Mouse (Mus musculus) forebrain, embryonic 14.5 days (tissue): ENCODE measurements at regions not wholly inside any gene's neighbourhood (a gene's known extent, or its start where the extent isn't known, plus 50 kb on each side); places are given as distances from the start of the nearest gene placed in this dataset.

Experiments used
- ATAC-seq: fragments of 200-750 bp; cut with Nextera tagmentation; 2 replicates; pipeline ENCODE4 v1.8.0; 2017; ENCODE audit warnings: mild to moderate bottlenecking, moderate library complexity
- DNase-seq: peaks from one replicate; pipeline ENCODE4 v3.0.0-alpha.2; 2015; ENCODE audit warnings: low spot score
- H3K27ac ChIP-seq: fragments of 300-500 bp; sonication (generic); 2 replicates; pipeline ENCODE4 v1.5.1; 2014; ENCODE audit warnings: low read depth, mild to moderate bottlenecking, control low read depth, low read length, moderate library complexity
- H3K27me3 ChIP-seq: fragments of 300-500 bp; sonication (generic); replicated peaks from 2 replicates; pipeline ENCODE4 v1.6.1; 2014; ENCODE audit warnings: low read length, control low read depth, mixed read lengths; ENCODE audit not compliant: control insufficient read depth, insufficient read depth
- H3K36me3 ChIP-seq: fragments of 300-500 bp; sonication (generic); 2 replicates; pipeline ENCODE4 v1.6.1; 2014; ENCODE audit warnings: low read length, control low read depth; ENCODE audit not compliant: control insufficient read depth, insufficient read depth
- H3K4me1 ChIP-seq: fragments of 300-500 bp; sonication (generic); 2 replicates; pipeline ENCODE4 v1.6.1; 2014; ENCODE audit warnings: antibody characterized with exemption, low read length, control low read depth; ENCODE audit not compliant: control insufficient read depth, insufficient read depth
- H3K4me2 ChIP-seq: fragments of 300-500 bp; sonication (generic); 2 replicates; pipeline ENCODE4 v1.6.1; 2014; ENCODE audit warnings: mild to moderate bottlenecking, control low read depth, low read length
- H3K4me3 ChIP-seq: fragments of 300-500 bp; sonication (generic); 2 replicates; pipeline ENCODE4 v1.5.1; 2014; ENCODE audit warnings: low read depth, low read length, control low read depth
- H3K9ac ChIP-seq: fragments of 300-500 bp; sonication (generic); 2 replicates; pipeline ENCODE4 v1.6.1; 2014; ENCODE audit warnings: mild to moderate bottlenecking, low read length, control low read depth, moderate library complexity
- H3K9me3 ChIP-seq: fragments of 300-500 bp; sonication (generic); replicated peaks from 2 replicates; pipeline ENCODE4 v1.6.1; 2016; ENCODE audit warnings: low read length, control low read depth, mixed read lengths; ENCODE audit not compliant: control insufficient read depth
- WGBS: fragments of 180-500 bp; shearing (Covaris S2); extraction: QIAGEN DNeasy Blood & Tissue Kit; methylation state at CpG from one replicate; pipeline ENCODE4 v1.1.7; 2014; 5-methylcytosine and 5-hydroxymethylcytosine counted together

DNA sequence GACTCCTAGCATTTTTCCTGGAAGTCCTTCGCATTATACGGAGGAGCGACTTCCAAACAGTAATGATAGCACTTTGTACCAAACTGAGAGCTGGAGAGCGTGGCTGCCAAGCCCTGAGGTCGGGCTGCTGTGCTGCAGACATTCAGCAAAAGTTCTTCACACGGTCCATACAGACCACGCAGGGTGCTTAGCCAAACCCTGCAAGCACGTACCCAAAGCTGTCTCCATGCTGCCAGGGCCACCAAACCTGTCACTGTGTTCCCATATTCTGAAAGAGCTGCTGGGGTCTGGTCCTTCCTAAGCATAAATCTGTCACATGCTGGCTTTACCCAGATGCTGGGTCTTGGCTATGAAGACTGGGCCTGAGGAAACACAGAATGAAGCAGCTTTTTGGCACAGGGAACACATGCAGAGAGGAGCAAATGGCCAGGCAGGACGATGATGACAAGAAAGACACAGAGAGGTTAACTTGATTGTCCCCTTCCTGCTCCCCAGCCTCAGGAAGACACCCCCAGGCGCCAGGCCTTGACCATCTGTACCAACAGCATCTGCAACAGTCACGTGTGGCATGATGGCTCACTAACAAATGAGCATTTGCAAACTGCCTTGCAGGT, 354.0 kb upstream of the Nfe2l3 start:
- WGBS: 42% methylated on average over 11 of the region's 11 CpGs
- Histone ChIP-seq H3K4me3 (no peak overlapping the region), H3K27ac (peak overlapping the region; percentile 90), H3K36me3 (no peaks in the 10 kb centered on the region), H3K9ac (peak overlapping the region; percentile 18; the same call in 1 of the 2 replicates), H3K4me2 (0 out of 2 replicates have a peak overlapping the region, but pooled peaks have one; percentile 3), H3K4me1 (peaks cover 26% of the 10 kb centered on the region), H3K9me3 (no peaks in the 10 kb centered on the region), H3K27me3 (no peaks in the 10 kb centered on the region)
- DNase-seq: peak; percentile 50
- ATAC-seq: no peak

DNA sequence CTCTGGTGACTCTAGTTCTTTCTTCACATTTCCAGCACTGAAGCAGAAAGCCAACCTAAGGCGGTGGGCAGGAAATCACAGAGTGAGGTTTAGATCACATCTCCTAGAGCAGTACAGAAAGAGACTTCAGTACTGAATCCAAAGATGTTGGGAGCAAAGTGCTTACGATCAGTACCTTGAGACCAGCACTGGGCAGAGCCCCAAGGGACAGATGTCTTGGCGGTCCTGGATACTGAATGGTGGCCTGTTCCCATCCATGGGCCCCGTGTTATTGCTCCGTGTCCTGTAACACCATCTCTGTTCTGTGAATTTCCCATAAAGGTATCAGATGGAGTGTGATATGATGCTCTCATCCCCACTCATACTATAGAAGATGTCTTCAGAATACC, 353.5 kb upstream of the Nfe2l3 start:
- Histone ChIP-seq H3K9me3 (no peaks in the 10 kb centered on the region), H3K36me3 (no peaks in the 10 kb centered on the region), H3K27ac (peak overlapping the region; percentile 90), H3K4me3 (no peak overlapping the region), H3K9ac (no peak overlapping the region), H3K4me2 (no peak overlapping the region), H3K27me3 (no peaks in the 10 kb centered on the region), H3K4me1 (peaks cover 26% of the 10 kb centered on the region)
- ATAC-seq (no peak), DNase-seq (no peak)
- 76% methylated on average over 5 of the region's 5 CpGs for WGBS

DNA sequence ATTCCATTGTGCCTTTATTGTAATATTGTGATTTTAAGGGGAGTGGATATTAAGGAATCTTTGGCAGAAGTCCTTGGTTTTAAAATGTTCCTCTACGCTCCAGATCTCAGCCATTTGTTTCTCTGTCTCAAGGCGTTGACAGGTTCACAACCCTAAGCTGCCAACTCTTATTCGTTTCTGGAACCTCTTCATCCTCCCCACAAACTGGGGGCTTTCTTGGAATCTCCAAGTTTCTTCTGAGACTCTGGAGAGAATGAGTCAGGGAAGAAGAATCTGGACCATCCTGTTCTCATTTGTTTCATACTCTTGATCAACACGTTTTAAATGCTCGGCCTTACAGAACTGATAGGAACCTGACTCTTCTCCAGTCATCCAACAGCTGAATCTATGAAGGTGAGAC, 351.4 kb upstream of the Nfe2l3 start:
- ATAC-seq (no peak), DNase-seq (no peak)
- H3K4me2 ChIP-seq: no peak overlapping the region
- no peak overlapping the region for H3K4me3 ChIP-seq
- H3K36me3 ChIP-seq: no peaks in the 10 kb centered on the region
- no peaks in the 10 kb centered on the region for H3K9me3 ChIP-seq
- peaks cover 26% of the 10 kb centered on the region for H3K4me1 ChIP-seq
- H3K27ac ChIP-seq: no peak overlapping the region
- no peaks in the 10 kb centered on the region for H3K27me3 ChIP-seq
- 85% methylated on average over 5 of the region's 5 CpGs for WGBS
- H3K9ac ChIP-seq: no peak overlapping the region

DNA sequence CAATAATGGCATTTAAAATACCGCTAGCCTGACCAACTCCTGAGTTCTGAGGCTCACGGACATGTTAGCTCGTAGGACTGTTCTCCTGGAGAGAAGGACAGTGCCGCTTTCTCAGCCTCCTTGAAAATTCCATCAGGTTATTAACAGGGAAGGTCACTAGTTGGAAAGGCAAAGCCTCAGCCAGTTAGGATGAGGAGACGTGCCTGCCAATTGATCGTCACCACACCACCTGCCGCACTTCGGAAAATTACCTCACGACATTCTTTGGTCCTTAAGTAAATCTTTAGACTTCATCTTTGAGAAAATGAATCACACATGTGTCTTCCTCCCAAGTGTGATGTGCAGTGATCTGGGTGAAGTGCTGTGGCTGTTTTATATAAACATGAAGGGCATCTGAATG, 347.8 kb upstream of the Nfe2l3 start:
- no peak overlapping the region for H3K4me2 ChIP-seq
- no peaks in the 10 kb centered on the region for H3K9me3 ChIP-seq
- no peak overlapping the region for H3K9ac ChIP-seq
- H3K4me1 ChIP-seq: peaks cover 5% of the 10 kb centered on the region; the same call in 1 of the 2 replicates
- H3K27me3 ChIP-seq: no peaks in the 10 kb centered on the region
- ATAC-seq: no peak
- DNase-seq: no peak
- WGBS: 85% methylated on average over 9 of the region's 9 CpGs
- no peak overlapping the region for H3K4me3 ChIP-seq
- H3K27ac ChIP-seq: no peak overlapping the region
- H3K36me3 ChIP-seq: no peaks in the 10 kb centered on the region

DNA sequence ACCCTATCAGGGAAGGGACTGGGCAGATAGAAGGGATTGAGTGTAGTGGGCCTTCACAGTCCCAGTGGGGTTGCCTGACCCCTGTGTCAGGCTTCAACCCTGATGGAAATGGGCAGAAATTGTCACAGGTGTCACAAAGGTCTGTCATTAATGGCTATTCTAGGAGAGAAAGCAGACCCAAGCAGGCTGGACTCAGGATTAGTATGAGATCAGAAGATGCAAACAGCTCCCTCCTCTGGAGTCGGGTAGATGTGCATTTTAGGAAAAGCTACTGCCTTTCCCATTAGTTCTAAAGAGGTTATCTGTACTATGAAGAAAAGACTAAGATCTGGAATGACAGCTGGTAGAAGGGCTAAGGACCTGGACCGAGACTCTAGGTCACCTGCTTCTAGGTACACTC, 346.9 kb upstream of the Nfe2l3 start:
- Histone ChIP-seq H3K9ac (no peak overlapping the region), H3K36me3 (no peaks in the 10 kb centered on the region), H3K27me3 (no peaks in the 10 kb centered on the region), H3K4me2 (no peak overlapping the region), H3K9me3 (no peaks in the 10 kb centered on the region), H3K4me3 (no peak overlapping the region), H3K4me1 (peaks cover 5% of the 10 kb centered on the region; the same call in 1 of the 2 replicates), H3K27ac (no peak overlapping the region)
- no peak for DNase-seq
- 52% methylated on average over 2 of the region's 2 CpGs for WGBS
- ATAC-seq: no peak

DNA sequence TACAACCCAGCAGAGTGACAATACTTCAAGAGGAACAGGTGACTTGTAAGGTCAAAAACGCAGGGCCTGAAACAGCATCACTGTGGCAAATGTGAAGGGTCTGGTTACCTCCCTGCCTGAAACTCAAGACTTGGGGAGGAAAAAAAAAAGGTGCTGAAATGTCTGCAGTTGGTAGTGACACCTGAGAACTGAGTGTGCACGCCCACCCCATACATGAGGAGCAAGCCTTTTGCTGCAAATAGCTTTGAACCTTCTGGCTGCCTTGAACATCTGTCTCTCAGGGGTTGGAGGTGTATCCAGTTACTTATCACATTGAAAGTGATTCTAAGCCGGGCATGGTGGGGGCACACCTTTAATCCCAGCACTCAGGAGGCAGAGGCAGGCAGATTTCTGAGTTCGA, 346.1 kb upstream of the Nfe2l3 start:
- H3K36me3 ChIP-seq: no peaks in the 10 kb centered on the region
- no peak overlapping the region for H3K4me3 ChIP-seq
- 95% methylated on average over 4 of the region's 4 CpGs for WGBS
- H3K27me3 ChIP-seq: no peaks in the 10 kb centered on the region
- H3K4me1 ChIP-seq: peaks cover 5% of the 10 kb centered on the region; the same call in 1 of the 2 replicates
- no peaks in the 10 kb centered on the region for H3K9me3 ChIP-seq
- no peak for DNase-seq
- H3K27ac ChIP-seq: no peak overlapping the region
- H3K9ac ChIP-seq: no peak overlapping the region
- H3K4me2 ChIP-seq: no peak overlapping the region
- no peak for ATAC-seq

DNA sequence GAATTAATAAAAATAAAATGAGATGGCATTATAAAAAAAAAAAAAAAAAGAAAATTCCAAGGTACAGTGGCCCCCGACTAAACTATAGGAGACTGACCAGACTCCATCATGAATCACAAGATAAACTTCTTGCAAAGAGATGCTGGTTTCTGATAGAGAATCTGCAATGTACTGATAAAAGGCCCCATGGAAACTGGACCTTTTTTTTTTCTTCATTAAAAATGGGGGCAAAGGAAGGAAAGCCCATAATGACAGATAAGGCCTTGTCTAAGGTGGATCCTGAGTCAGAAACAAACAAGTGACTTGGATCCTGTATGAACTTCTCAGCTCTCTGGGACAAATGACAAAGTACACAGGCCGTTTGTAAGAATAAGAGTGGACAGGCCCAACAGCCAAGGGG, 344.7 kb upstream of the Nfe2l3 start:
- Histone ChIP-seq H3K27me3 (no peaks in the 10 kb centered on the region), H3K9me3 (no peaks in the 10 kb centered on the region), H3K27ac (no peak overlapping the region), H3K36me3 (no peaks in the 10 kb centered on the region), H3K4me2 (no peak overlapping the region), H3K9ac (no peak overlapping the region), H3K4me3 (no peak overlapping the region), H3K4me1 (peaks cover 4% of the 10 kb centered on the region; the same call in 1 of the 2 replicates)
- no peak for ATAC-seq
- DNase-seq: no peak
- WGBS: 84% methylated on average over 2 of the region's 2 CpGs

DNA sequence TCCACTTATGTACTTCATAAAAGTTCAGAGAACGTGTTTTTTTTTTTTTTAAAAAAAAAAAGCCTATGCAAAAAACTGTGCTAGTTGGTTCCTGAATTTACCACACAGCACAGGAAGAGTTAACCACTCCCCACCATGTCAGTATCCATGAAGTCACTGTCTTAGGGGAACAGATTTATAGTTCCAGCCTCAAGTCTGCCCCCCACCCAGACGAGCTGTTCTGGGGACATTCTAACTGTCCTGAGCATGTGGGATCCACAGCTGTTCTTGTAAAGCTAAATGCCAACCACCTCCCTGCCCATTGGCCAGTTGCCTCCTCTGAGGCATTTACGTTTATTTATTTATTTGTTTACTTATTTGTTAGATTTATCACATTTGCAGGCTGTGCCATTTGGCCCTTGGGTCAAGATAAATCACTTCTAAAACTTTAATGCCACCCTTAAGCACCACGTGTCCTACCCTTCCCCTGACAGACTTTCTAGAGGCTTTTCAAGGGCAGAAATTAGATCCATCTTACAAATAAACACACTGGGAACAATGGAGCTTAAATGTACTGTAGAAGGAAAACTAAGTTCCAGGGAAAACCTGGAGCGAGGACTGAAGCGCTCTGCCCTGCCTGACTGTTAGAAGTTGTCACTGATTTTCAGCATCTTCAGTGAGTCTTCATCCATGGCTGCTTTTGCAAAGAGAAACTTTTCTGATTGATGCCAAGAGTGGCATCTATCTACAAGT, 343.7 kb upstream of the Nfe2l3 start:
- WGBS: 64% methylated on average over 6 of the region's 6 CpGs
- peaks cover 2% of the 10 kb centered on the region; the same call in 1 of the 2 replicates for H3K4me1 ChIP-seq
- no peak overlapping the region for H3K4me2 ChIP-seq
- no peaks in the 10 kb centered on the region for H3K36me3 ChIP-seq
- ATAC-seq (no peak), DNase-seq (no peak)
- H3K9me3 ChIP-seq: no peaks in the 10 kb centered on the region
- H3K27ac ChIP-seq: no peak overlapping the region
- H3K9ac ChIP-seq: no peak overlapping the region
- no peak overlapping the region for H3K4me3 ChIP-seq
- no peaks in the 10 kb centered on the region for H3K27me3 ChIP-seq

DNA sequence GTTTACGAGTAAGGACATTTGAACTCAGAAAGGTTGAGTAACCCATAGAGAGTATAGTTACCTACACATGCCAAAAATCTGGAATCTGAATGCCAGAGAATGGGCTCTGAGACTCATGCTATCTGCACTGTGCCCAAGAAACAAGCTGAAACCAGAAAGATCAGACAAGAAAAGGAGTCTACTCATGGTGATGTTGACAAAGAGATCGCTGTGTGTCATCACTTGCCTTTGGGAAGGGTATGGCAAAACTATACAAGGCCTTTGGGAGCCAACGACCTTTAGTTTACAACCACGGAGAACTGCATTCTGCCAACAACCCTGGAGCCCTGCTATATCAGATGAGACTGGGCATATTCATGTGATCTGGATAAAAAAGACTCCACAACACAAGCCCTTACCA, 339.3 kb upstream of the Nfe2l3 start:
- Histone ChIP-seq H3K4me2 (no peak overlapping the region), H3K9me3 (no peaks in the 10 kb centered on the region), H3K27me3 (no peaks in the 10 kb centered on the region), H3K27ac (no peak overlapping the region), H3K36me3 (no peaks in the 10 kb centered on the region), H3K4me3 (no peak overlapping the region), H3K4me1 (no peaks in the 10 kb centered on the region), H3K9ac (no peak overlapping the region)
- ATAC-seq (no peak), DNase-seq (no peak)
- WGBS: 97% methylated on average over 4 of the region's 4 CpGs
